Mouse (Mus musculus) forelimb bud, embryonic 11.5 days (tissue): Measurements from ENCODE around the gene Lrrc59.

Experiments used
- DNase-seq: peaks from one replicate; pipeline ENCODE4 v3.0.0-alpha.2; 2012; ENCODE audit warnings: low read depth, low spot score

Gene Lrrc59

GRCm38 (mm10) chr11:94629199-94629883 is at the start of gene Lrrc59:
Gene Lrrc59 (plus strand): TSS chr11:94629767.
- peak; percentile 90 for DNase-seq

GRCm38 (mm10) chr11:94580111-94580740 is 49.3 kb upstream of the Lrrc59 start:
- DNase-seq: no peak

DNA sequence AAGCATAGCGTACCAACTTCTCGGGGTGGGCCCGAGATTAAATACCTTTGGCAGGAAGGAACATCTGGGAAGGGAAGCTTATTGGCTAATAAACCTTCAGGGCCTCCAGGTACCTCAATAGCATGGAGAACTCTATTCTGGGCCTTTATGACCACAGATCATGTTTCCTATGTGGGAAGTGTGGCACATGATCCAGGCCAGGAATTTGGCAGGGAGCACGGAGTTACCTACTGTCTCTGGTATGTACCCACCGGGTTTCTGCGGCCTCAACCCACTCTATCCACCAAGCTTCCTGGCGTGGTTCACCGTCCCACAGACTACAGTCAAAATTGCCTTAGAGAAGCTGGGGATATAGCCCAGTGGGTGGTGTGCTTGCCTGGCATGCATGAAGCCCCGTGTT is 44.5 kb upstream of the Lrrc59 start:
- no peak for DNase-seq

DNA sequence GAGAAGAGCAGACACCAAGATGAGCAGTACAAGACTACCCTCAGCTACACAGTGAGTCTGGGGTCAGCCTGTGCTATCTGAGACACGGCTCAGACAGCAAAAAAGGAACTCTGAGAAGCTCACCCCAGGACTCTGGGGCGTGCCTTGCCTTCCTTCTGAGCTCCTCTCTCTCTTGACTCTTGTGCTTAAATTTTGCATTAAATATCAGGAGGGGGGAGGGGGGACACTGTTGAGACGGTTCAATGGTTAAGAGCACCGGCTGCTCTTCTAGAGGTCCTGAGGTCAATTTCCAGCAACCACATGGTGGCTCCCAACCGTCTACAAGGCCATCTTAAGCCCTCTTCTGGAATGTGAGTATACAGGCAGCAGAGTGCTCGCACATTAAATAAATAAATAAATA is 42.1 kb upstream of the Lrrc59 start:
- no peak for DNase-seq

DNA sequence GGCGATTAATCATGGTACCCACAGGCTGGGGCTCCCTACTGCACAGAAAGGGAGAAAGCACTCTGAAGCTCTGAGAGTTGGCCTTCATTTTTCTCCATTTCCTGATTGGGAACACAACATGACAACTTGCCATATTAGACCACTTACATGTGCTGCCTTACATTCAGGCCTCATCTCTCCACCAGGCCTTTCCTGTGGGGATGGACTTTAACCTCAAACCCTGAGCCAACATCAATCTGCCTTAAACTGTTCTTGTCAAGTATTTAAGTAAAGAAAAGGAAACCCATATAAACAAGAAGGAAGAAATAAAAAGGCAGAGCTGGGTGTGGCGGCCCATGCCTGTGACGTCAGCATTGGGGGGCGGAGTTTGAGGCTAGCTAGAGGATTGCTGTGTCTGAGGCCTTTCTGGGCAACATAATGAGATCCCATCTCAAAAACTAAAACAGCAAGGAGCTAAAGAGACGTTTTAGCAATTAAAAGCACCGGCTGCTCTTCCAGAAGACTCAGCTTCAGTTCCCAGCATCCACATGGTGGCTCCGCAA is 33.2 kb upstream of the Lrrc59 start:
- no peak for DNase-seq

GRCm38 (mm10) chr11:94597319-94597718 is 32.2 kb upstream of the Lrrc59 start:
- no peak for DNase-seq

DNA sequence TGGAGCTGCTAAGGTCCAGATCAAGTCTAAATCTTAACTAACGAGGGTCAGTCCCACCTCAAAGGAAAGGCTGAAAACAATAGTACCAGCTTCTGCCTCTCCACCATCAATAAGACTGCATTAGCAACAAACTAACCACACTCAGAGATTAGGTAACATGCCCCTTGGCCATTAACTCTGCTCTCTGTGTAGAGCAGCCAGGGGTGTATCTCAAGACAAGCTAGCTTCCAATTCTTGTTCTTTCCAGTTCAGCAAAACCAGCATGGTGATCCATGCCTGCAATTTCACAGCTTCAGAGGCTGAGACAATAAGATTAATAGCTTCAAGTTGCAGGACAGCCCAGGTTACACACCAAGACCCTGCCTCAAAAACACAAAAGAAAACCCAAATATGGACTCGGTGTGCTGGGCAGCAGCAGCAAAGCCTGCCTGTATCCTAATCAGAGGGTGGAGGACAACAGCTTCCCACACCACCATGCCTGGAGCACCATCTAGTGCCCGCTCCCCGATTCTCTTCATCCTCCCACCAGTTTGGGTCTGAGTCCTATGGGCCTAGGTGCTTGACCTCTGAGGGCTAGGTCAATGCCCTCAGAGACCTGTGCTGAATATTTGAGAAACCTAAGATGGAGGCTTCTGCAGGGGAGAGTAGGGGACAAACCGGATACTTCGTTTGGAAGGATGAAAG is 31.0 kb upstream of the Lrrc59 start:
- no peak for DNase-seq

DNA sequence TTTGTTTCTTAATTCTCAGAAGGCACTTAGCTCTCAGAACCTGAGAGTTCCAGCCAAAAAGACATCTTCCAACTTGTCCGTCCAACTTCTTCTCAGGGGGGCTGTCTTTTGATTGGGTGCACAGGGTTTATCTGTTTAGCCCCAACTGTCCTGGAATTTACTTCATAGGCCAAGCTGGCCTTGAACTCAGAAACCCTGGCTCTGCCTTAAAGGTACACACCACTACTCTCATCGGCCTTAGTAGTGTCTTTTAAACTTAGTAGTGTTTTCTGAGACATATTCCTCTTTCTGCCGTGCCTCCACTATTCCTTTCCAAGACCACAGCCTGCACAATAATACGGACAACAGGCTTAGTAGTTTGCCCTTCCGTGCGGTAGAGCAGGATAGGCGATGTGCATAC is 29.1 kb upstream of the Lrrc59 start:
- DNase-seq: no peak

DNA sequence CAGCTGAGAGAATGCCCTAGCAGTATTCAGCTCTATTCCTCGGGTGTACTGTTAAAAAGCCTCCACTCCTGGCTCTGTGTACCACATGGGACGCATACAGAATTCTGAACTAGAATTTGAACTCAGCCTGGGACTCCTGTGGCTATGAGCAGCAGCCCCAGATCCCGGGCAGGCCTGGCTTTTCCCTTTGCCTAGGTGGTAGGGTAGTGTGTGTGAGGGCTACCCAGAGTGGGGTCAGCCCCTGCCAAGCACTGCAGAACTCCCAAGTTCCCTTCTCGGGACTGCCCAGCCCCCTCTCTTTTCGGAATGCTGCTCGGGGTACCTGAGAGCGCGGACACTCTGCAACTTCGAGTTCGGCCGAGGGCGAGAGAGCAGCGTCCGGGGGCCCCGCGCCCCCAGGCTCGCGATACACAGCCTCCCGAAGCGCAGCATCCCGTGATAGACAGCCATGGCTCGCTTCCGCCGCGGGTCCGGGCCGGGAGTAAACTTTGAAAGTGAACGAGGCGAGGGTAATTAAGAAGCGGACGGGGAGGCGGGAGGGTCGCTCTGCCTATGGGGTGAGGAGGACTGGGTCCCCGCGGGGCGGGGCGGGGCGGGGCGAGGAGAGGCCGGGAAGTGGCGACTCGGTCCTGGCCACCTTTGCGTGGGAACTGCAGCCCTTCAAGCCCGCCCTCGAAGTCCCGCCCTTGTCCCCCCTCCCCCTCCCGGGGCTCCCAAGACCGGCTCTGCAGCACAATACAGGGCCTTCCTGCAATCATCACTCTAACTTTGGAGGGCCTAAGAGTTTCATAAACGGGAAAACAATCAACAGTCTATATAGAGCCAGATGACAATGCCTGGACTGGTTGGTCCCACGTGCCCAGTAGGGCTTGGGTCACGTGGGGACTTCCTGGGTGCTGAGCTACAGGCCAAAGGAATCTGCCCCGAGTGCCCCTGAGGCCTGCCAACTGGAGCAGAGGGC is 28.0 kb upstream of the Lrrc59 start, which contains the start of gene Acsf2:
Gene Acsf2, minus strand, starts transcription at position 551 of the 961 bp plus-strand sequence.
- DNase-seq: peak; percentile 82

DNA sequence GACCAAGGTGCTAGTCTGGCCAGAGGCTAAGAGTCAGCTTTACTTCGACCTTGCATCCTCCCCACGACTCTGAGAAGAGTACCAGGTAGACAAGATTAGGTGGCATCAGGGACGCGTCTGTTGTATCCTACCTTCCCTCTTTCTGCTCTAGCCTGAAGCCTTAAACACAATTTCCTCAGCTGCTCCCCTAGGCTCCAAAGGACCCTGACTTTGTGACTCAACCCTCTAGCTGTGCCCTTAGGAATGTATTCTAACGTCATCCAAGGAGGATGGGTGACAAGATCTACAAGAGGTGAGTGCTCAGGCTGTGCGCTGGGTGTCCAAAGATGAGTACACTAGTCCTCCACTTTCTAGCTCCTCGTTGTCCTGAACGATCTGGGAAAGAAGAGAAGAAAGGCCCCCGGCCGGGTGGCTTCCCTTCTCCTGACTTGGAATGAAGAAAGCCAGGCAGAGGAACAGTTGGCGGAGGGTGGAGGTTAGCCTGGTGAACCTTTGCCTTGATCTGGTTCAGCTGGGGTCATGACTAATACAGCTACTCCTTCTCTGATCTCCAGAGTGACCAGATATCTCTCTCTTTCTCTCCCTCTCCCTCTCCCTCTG is 27.1 kb upstream of the Lrrc59 start:
- no peak for DNase-seq

DNA sequence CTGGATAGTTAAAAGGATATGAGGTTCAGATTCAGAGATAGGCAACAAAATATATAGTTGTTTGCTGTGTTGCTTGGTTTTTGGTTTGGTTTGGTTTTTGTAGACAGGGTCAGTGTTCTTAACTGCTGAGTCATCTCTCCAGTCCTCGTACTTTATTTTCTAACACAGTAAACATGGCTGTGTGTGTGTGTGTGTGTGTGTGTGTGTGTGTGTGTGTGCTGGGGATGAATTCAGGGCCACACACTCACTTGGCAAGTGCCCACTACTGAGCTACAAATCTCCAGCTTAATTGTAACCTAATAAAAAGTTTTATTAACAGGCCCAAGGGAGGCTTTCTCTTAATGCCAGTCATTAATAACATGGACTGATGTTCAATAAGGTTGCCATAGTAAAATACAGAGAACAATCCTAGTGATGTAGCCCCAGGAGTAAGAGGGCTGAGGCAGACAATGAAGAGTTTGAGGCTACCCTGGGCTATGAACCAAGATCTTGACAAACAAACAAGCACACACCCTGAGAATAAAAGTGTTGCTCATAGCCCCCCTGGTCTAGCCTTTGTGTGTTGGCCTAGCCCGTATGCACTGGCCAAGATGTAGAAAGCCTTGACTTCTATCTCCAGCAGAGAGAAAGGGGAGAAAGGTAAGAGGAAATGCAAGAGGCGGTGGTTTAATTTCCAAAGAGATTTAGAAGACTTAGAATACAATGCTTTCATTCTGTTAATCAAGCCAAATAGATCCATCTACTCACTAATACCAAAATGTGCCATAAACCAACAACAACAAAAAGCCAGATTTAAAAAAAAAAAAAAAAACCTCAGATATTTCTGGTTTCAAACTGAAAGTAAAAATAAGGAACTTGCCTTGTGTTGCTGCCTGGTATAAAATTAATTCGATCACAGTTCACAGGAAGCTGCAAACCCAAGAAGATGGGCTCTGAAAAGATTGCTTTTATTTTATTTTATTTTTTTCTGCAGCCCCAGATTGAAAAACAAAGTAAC is 18.5 kb upstream of the Lrrc59 start:
- DNase-seq: no peak

GRCm38 (mm10) chr11:94614603-94615002 is 15.0 kb upstream of the Lrrc59 start:
- no peak for DNase-seq

DNA sequence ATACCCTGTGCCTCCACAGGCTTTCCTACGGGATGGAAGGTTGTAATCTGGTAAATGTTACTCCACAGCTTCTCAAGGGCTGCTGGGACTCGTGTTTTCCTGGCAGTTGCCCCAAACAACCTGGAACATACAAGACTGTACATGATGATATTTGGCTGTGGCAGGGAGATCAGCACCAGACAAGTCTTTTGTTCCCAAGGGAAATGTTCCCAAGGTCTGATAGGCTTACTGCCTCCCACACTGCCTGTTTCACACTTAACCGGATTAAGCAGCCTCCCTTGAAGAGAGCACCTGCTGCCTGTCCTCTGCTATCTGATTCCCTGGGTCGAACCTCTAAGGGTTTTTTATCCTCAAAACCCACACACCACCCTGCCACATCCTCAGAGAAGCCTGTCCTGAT is 14.1 kb upstream of the Lrrc59 start:
- DNase-seq: no peak

- DNase-seq: no peak
These were observed 11.9 kb upstream of the Lrrc59 start for GRCm38 (mm10) chr11:94617646-94618045.

GRCm38 (mm10) chr11:94620766-94621457 is 8.7 kb upstream of the Lrrc59 start:
- no peak for DNase-seq

DNA sequence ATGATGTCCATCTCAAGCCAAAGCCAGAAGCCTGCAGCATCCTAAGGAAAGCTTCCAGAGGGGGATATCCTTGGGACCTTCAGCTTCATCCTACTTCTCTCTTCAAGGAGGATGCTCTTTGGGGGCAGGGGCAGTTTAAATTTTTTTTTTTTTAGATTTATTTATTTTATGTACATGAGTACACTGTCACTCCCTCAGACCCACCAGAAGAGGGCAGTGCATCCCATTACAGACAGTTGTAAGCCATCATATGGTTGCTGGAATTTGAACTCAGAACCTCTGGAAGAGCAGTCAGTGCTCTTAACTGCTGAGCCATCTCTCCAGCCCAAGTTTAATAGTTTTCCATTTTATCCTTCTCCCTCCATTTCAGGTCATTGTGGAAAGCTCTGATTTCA is 8.1 kb upstream of the Lrrc59 start:
- DNase-seq: no peak

- DNase-seq: no peak
These were observed 7.4 kb upstream of the Lrrc59 start for GRCm38 (mm10) chr11:94622162-94622561.

GRCm38 (mm10) chr11:94629884-94630198 is 274 bp downstream of the Lrrc59 start:
- DNase-seq: peak; percentile 19
